Mouse (Mus musculus) forebrain, postnatal 0 days (tissue): ENCODE results near the gene Fyn. TPM values are rescaled to one million over a fixed set of nuclear protein-coding genes. Genes with fewer than 3 reads are reported as not detected.
A peak's percentile ranks its signal among the peaks of the same experiment; 100 is the strongest.

ENCODE experiments used
- ATAC-seq: fragments of 200-750 bp; cut with Nextera tagmentation; 2 replicates; pipeline ENCODE4 v1.8.0; 2017; ENCODE audit warnings: mild to moderate bottlenecking, moderate library complexity
- DNase-seq: peaks from one replicate; pipeline ENCODE4 v3.0.0-alpha.2; 2015
- H3K27ac ChIP-seq: fragments of 300-500 bp; sonication (generic); 2 replicates; pipeline ENCODE4 v1.5.1; 2014; ENCODE audit warnings: low read depth, mild to moderate bottlenecking, antibody characterized with exemption, low read length, moderate library complexity, mixed read lengths
- H3K27me3 ChIP-seq: fragments of 300-500 bp; sonication (generic); 2 replicates; pipeline ENCODE4 v1.6.1; 2014; ENCODE audit warnings: mild to moderate bottlenecking, low read length, mixed read lengths; ENCODE audit not compliant: insufficient read depth
- H3K36me3 ChIP-seq: fragments of 300-500 bp; sonication (generic); 2 replicates; pipeline ENCODE4 v1.6.1; 2014; ENCODE audit warnings: mild to moderate bottlenecking, moderate library complexity; ENCODE audit not compliant: insufficient read depth
- H3K4me1 ChIP-seq: fragments of 300-500 bp; sonication (generic); 2 replicates; pipeline ENCODE4 v1.6.1; 2014; ENCODE audit warnings: antibody characterized with exemption; ENCODE audit not compliant: insufficient read depth
- H3K4me2 ChIP-seq: fragments of 300-500 bp; sonication (generic); 2 replicates; pipeline ENCODE4 v1.6.1; 2014; ENCODE audit warnings: low read depth, mild to moderate bottlenecking, moderate library complexity
- H3K4me3 ChIP-seq: fragments of 300-500 bp; sonication (generic); 2 replicates; pipeline ENCODE4 v1.5.1; 2014; ENCODE audit warnings: low read depth, low read length, mixed read lengths
- H3K9ac ChIP-seq: fragments of 300-500 bp; sonication (generic); 2 replicates; pipeline ENCODE4 v1.6.1; 2014; ENCODE audit warnings: mild to moderate bottlenecking
- H3K9me3 ChIP-seq: fragments of 300-500 bp; sonication (generic); 2 replicates; pipeline ENCODE4 v1.6.1; 2016; ENCODE audit warnings: low read length
- CTCF ChIP-seq: sonication (generic); IDR thresholded peaks from 2 replicates; pipeline ENCODE4 v1.5.1; 2016; ENCODE audit warnings: antibody characterized with exemption, control low read depth, low read depth
- WGBS: fragments of 180-500 bp; shearing (Covaris S2); extraction: QIAGEN DNeasy Blood & Tissue Kit; methylation state at CpG from one replicate; pipeline ENCODE4 v1.1.7; 2014; 5-methylcytosine and 5-hydroxymethylcytosine counted together
- polyA plus RNA-seq: library from polyadenylated mRNA; unstranded; fragments of >200 nt; fragmentation: Nextera tagmentation; extraction: Ambion mirVana; gene quantifications from 2 replicates; pipeline ENCODE4 v1.2.1, GENCODE M21; 2015
- total RNA-seq: library from RNA; depleted of rRNA; stranded (reverse); fragments of >200 nt; gene quantifications from 2 replicates; pipeline ENCODE4 v1.2.3, GENCODE M21; 2014

The Fyn gene
- total and polyA plus RNA-seq, 2 experiments from 2014 or later, result 85.8 to 155 TPM

DNA sequence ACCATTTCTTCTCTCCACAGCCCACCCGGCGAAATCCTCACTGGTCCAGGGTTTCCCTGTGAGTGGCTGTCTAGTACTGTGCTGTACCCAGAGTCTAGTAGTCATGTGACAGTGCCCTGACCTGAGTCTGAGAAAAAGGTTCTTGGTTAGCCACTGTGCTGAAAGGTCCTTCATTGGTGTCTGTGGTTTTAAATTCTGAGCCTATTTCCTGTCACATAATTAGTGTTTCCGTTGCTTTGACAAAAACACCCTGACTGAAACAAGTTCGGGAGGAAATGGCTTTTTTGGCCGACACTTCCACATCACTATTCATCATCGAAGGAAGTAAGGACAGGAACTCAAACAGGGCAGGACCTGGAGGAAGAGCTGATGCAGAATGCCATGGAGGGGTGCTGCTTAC, 33.8 kb downstream of the Fyn start:
- WGBS, result 86% methylated on average over 6 of the region's 6 CpGs
- H3K4me3 ChIP-seq, result no peak overlapping the region
- no peak for DNase-seq
- H3K36me3 ChIP-seq, result no peaks in the 10 kb centered on the region
- H3K9ac ChIP-seq, result no peak overlapping the region
- H3K27ac ChIP-seq, result no peak overlapping the region
- TF ChIP-seq CTCF, result no peak
- H3K4me2 ChIP-seq, result no peak overlapping the region
- ATAC-seq, result no peak
- H3K9me3 ChIP-seq, result no peaks in the 10 kb centered on the region
- H3K27me3 ChIP-seq, result no peaks in the 10 kb centered on the region
- no peaks in the 10 kb centered on the region for H3K4me1 ChIP-seq

DNA sequence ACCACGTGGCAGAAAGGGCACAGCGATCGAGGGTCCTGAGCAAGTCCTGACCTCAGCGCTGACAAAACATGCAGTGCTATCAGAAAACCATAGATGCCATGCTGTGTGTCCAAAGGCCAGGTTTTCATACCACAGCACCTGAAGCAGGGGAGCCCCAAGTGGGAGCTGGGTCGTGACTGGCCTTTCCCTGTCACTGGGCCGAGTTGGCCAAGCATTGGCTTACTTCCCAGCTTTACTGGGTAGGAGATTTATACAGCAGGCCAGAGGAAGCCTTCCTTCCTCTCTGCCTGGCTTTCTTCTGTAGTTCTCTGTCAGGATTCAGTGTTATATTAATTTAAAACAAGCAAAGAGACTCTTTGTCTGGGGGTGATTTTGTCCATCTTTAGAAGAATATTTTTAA, 35.1 kb downstream of the Fyn start:
- Histone ChIP-seq H3K4me3 (no peak overlapping the region), H3K27ac (no peak overlapping the region), H3K4me2 (no peak overlapping the region), H3K9me3 (no peaks in the 10 kb centered on the region), H3K9ac (no peak overlapping the region), H3K27me3 (no peaks in the 10 kb centered on the region), H3K4me1 (no peaks in the 10 kb centered on the region), H3K36me3 (no peaks in the 10 kb centered on the region)
- DNase-seq (no peak), ATAC-seq (no peak)
- 73% methylated on average over 6 of the region's 6 CpGs for WGBS
- TF ChIP-seq CTCF, result no peak

DNA sequence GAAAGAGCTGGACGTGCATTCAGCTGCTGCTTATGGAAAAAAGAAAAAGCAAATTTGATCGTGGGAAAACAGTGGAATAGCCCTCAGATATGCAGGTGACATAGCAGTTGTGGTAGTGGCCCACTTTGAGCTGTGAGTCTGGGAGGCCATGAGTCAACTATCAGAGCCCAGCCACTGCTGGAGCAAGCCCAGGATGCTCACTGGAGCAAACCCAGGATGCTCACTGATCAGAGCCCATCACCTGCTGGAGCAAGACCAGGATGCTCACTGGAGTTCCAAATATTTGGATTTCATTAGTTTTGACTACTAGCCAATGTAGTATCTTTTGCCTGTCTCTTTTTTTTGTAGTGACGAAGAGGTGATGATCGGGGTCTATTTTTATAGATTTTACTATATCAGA, 35.5 kb downstream of the Fyn start:
- no peak overlapping the region for H3K4me3 ChIP-seq
- DNase-seq, result no peak
- no peak overlapping the region for H3K4me2 ChIP-seq
- no peaks in the 10 kb centered on the region for H3K27me3 ChIP-seq
- WGBS, result 57% methylated on average over 4 of the region's 4 CpGs
- TF ChIP-seq CTCF, result no peak
- no peaks in the 10 kb centered on the region for H3K36me3 ChIP-seq
- H3K27ac ChIP-seq, result no peak overlapping the region
- H3K9ac ChIP-seq, result no peak overlapping the region
- H3K9me3 ChIP-seq, result no peaks in the 10 kb centered on the region
- ATAC-seq, result no peak
- H3K4me1 ChIP-seq, result no peaks in the 10 kb centered on the region

DNA sequence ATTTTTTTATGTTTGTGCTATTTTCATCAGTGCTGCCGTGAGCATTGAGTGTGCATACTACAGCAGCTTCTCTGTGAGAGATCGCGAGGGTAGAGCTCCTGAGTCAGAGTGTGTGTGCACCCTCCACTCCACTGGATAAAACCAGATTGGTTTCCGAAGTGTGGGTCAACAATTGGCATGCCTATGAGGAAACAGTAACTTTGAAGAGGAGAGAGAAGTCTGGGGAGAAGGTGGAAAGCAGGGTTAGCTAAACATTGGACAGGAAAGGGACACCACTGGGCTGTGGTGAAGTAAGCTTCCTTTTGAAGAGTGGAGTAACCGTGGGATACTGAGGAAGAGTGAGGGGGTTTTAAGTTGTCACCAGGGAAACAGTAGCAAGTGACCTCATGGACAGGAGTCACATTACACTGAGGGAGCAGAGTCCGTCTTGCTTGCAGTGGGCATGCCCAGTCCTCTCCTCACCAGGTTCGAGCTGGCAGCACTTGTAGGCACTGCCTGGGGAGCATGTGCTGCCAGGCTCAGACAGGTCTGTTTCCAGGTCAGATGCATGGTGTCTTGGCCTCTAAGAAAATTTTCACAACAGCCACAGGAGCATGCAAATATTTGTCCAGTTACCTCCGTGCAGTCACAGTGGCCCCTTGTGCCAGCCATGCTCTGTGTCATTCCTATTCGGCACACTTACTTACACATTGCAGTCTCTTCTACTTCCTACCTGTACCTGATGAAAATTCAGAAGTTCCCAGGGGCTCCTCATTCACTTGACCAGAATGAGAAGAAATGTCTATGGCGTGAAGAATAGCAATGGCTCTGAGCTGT, 37.5 kb downstream of the Fyn start:
- H3K27ac ChIP-seq, result no peak overlapping the region

DNA sequence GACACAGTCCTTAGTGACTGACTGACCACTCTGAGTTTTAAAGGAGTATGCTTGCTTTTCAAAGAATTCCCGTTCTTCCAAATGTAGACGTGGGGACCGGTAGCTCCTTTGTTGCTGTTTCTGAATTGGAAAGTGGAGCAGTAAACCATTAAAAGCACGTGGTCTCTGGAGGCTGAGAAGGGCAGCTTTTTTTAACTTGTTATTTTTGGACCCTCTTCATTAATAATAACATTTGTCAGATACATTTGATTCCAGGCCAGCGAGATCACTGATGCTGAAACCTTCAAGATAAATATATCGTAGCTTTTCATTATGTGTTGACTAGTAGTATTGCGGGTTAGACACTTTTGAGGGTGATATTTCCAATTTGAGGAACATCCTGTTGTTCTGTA, 38.1 kb downstream of the Fyn start:
- 70% methylated on average over 7 of the region's 7 CpGs for WGBS
- Histone ChIP-seq H3K4me2 (no peak overlapping the region), H3K27ac (no peak overlapping the region), H3K27me3 (no peaks in the 10 kb centered on the region), H3K9ac (no peak overlapping the region), H3K9me3 (no peaks in the 10 kb centered on the region), H3K36me3 (no peaks in the 10 kb centered on the region), H3K4me1 (no peaks in the 10 kb centered on the region), H3K4me3 (no peak overlapping the region)
- DNase-seq (no peak), ATAC-seq (no peak)
- no peak for TF ChIP-seq CTCF

More for the DNA sequence above, 37.5 kb downstream of the Fyn start:
- Histone ChIP-seq H3K4me3 (no peak overlapping the region), H3K9ac (no peak overlapping the region), H3K27me3 (no peaks in the 10 kb centered on the region), H3K9me3 (no peaks in the 10 kb centered on the region), H3K36me3 (no peaks in the 10 kb centered on the region), H3K4me2 (no peak overlapping the region), H3K4me1 (no peaks in the 10 kb centered on the region)
- DNase-seq (no peak), ATAC-seq (no peak)
- no peak for TF ChIP-seq CTCF
- 69% methylated on average over 10 of the region's 10 CpGs for WGBS

DNA sequence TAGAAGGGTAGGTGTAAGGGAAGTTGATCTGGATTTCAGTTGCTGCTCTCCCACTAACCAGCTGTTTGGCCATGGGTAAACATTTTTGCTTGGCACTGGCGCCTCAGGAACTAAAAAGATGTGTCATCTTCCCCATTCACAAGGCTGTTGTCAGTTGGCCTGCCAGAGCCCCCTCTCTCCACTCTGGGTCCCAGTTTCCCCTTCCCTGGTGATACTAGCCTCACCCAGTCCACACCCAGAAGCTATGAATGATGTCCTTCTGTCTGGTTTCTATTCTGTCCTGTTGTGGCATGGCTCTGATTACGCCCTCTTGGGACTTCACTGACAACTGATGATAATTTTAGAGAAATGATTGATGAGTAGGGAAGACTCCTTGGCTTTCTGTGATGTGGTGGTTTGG, 38.9 kb downstream of the Fyn start:
- no peak for TF ChIP-seq CTCF

DNA sequence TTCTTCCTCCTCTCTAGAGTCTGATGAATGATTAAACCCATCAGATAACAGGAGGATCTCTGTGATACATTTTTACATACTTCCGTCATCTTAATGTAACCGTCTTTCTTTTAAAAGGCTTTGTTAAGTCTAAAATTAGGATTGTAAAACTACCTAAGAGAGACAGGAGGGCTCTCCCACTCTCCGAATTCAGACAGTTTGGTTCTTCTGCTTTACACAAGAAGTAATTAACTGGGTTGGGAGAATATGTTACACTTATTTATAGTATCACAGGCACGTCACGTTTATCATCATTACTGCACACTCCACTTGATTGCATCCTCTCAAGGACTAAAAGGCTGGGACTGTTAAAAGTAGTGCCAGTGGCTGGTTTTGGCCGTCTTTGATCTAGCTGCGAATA, 40.9 kb downstream of the Fyn start:
- Histone ChIP-seq H3K27me3 (no peaks in the 10 kb centered on the region), H3K9ac (no peak overlapping the region), H3K9me3 (no peaks in the 10 kb centered on the region), H3K4me1 (no peaks in the 10 kb centered on the region), H3K4me2 (no peak overlapping the region), H3K27ac (peak overlapping the region; percentile 45; the same call in 1 of the 2 replicates), H3K4me3 (no peak overlapping the region), H3K36me3 (no peaks in the 10 kb centered on the region)
- peak; percentile 76 for ATAC-seq
- 59% methylated on average over 7 of the region's 7 CpGs for WGBS
- no peak for TF ChIP-seq CTCF
- DNase-seq, result no peak

More for the DNA sequence above, 38.9 kb downstream of the Fyn start:
- Histone ChIP-seq H3K9me3 (no peaks in the 10 kb centered on the region), H3K4me3 (no peak overlapping the region), H3K36me3 (no peaks in the 10 kb centered on the region), H3K27me3 (no peaks in the 10 kb centered on the region), H3K27ac (no peak overlapping the region), H3K4me2 (no peak overlapping the region), H3K9ac (no peak overlapping the region), H3K4me1 (no peaks in the 10 kb centered on the region)
- DNase-seq, result no peak
- 98% methylated on average over 2 of the region's 2 CpGs for WGBS
- ATAC-seq, result no peak
